Mouse (Mus musculus) cortical plate, adult 2 months (tissue): ENCODE measurements around the gene Lama2.

ENCODE experiments used
- CTCF ChIP-seq: fragments of 200-500 bp; IDR thresholded peaks from 2 replicates; pipeline ENCODE4 v1.5.1; 2011; ENCODE audit warnings: mild to moderate bottlenecking, control low read depth, low read length; ENCODE audit not compliant: insufficient read depth; ENCODE audit errors: extremely low read depth
- POLR2A ChIP-seq: fragments of 200-500 bp; IDR thresholded peaks from 2 replicates; pipeline ENCODE4 v1.6.1; 2011; ENCODE audit warnings: mild to moderate bottlenecking, low read length, control low read depth; ENCODE audit not compliant: insufficient read depth; ENCODE audit errors: extremely low read depth

DNA sequence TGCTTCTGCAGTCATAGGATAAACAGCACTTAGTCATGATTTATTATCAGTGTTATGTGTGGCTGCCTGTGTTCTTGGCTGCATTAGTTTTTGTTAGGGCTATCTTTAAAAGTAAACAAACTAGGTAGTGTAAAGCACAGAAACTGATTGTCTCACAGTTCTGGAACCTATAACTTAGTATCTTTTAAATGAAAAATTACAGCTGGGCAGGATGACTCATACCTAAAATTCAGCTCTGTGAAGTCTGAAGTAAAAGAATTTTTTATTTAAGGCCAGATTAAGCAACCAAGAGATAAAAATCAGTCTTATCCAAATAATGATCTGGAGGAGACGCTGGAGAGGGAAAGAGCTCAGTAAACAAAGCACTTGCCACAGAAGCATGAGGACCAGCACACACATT, 43.8 kb upstream of the Lama2 start:
- TF ChIP-seq POLR2A = no peak
- no peak for TF ChIP-seq CTCF
